Mouse (Mus musculus) CH12.LX (cell line): ENCODE data around the gene Napsa. TPM values are rescaled to one million over a fixed set of nuclear protein-coding genes. Genes with fewer than 3 reads are reported as not detected.
A peak's percentile ranks its signal among the peaks of the same experiment; 100 is the strongest.

Experiments
- DNase-seq: peaks from one replicate; pipeline ENCODE4 v3.0.0-alpha.2; 2013; ENCODE audit errors: extremely low read depth
- H3K27ac ChIP-seq: 2 replicates; pipeline ENCODE4 v1.5.1; 2012; ENCODE audit warnings: low read depth, mild to moderate bottlenecking, control low read depth, moderate library complexity; ENCODE audit not compliant: insufficient read depth
- H3K27me3 ChIP-seq: replicated peaks from 2 replicates; pipeline ENCODE3; 2012; ENCODE audit warnings: inconsistent platforms
- H3K36me3 ChIP-seq, 2 experiments: replicated peaks in 1 of 2; 2 replicates each; pipeline versions ENCODE3 to v1.6.1; 2012; ENCODE audit warnings: inconsistent platforms in 1 of 2, low read length in 1 of 2, mild to moderate bottlenecking in 1 of 2, mixed read lengths in 1 of 2, moderate library complexity in 1 of 2; ENCODE audit not compliant: control insufficient read depth in 1 of 2, insufficient read depth in 1 of 2
- H3K4me1 ChIP-seq, 2 experiments: 2 replicates each; pipeline ENCODE4 v1.6.1; 2012; ENCODE audit warnings: inconsistent platforms in 1 of 2, moderate library complexity in 1 of 2; ENCODE audit not compliant: insufficient read depth in 2 of 2, control insufficient read depth in 1 of 2
- H3K4me2 ChIP-seq: 2 replicates; pipeline ENCODE4 v1.6.1; 2012; ENCODE audit warnings: low read depth, mild to moderate bottlenecking, control low read depth; ENCODE audit not compliant: poor library complexity, insufficient read depth, severe bottlenecking
- H3K4me3 ChIP-seq, 3 experiments: fragments of 150-350 bp in 1 of 3; sonication (generic) in 1 of 3; replicated peaks in 1 of 3; 2 replicates each; pipeline versions ENCODE3 to v1.5.1; 2011 to 2012; ENCODE audit warnings: low read depth in 2 of 3, low read length in 2 of 3, mild to moderate bottlenecking in 2 of 3, moderate library complexity in 2 of 3, control low read depth in 1 of 3, improper control_type of control experiment in 1 of 3, inconsistent platforms in 1 of 3, mixed read lengths in 1 of 3; ENCODE audit not compliant: poor library complexity in 1 of 3
- H3K79me2 ChIP-seq: replicated peaks from 2 replicates; pipeline ENCODE4 v1.6.1; 2012; ENCODE audit warnings: mild to moderate bottlenecking, moderate library complexity; ENCODE audit not compliant: control insufficient read depth, poor library complexity, insufficient read depth, severe bottlenecking; ENCODE audit errors: extremely low read depth
- H3K9ac ChIP-seq: 2 replicates; pipeline ENCODE4 v1.6.1; 2012; ENCODE audit warnings: low read depth, mild to moderate bottlenecking, control low read depth, moderate library complexity; ENCODE audit not compliant: insufficient read depth
- H3K9me3 ChIP-seq: replicated peaks from 2 replicates; pipeline ENCODE3; 2012; ENCODE audit warnings: low read length, inconsistent platforms, mixed read lengths
- BHLHE40 ChIP-seq: IDR thresholded peaks from 2 replicates; pipeline ENCODE4 v1.6.1; 2011; ENCODE audit warnings: mild to moderate bottlenecking, low read depth, low read length, improper control_type of control experiment
- CHD2 ChIP-seq: IDR thresholded peaks from 2 replicates; pipeline ENCODE4 v1.6.1; 2011; ENCODE audit warnings: low read length, improper control_type of control experiment
- CTCF ChIP-seq, 2 experiments: IDR thresholded peaks in 1 of 2; conservative IDR thresholded peaks in 1 of 2; 2 replicates each; pipeline ENCODE4 v1.5.1; 2011 to 2012; ENCODE audit warnings: low read depth in 2 of 2, low read length in 2 of 2, improper control_type of control experiment in 1 of 2, inconsistent platforms in 1 of 2, mild to moderate bottlenecking in 1 of 2, moderate library complexity in 1 of 2
- E2F4 ChIP-seq: IDR thresholded peaks from 2 replicates; pipeline ENCODE4 v1.6.1; 2011; ENCODE audit warnings: low read depth, low read length, improper control_type of control experiment; ENCODE audit not compliant: insufficient replicate concordance
- ELF1 ChIP-seq: IDR thresholded peaks from 2 replicates; pipeline ENCODE4 v1.6.1; 2014; ENCODE audit warnings: low read depth, mild to moderate bottlenecking, inconsistent platforms, low read length, improper control_type of control experiment
- EP300 ChIP-seq: IDR thresholded peaks from 2 replicates; pipeline ENCODE4 v1.6.1; 2011; ENCODE audit warnings: low read length, improper control_type of control experiment
- GABPA ChIP-seq: IDR thresholded peaks from 2 replicates; pipeline ENCODE4 v1.6.1; 2012; ENCODE audit warnings: low read depth, low read length, improper control_type of control experiment, inconsistent platforms; ENCODE audit not compliant: insufficient replicate concordance
- JUND ChIP-seq: conservative IDR thresholded peaks from 2 replicates; pipeline ENCODE4 v1.6.1; 2011; ENCODE audit warnings: low read depth, low read length, improper control_type of control experiment
- KAT2A ChIP-seq: IDR thresholded peaks from 2 replicates; pipeline ENCODE4 v1.6.1; 2012; ENCODE audit warnings: low read length, improper control_type of control experiment, inconsistent platforms; ENCODE audit not compliant: insufficient replicate concordance
- MEF2A ChIP-seq: IDR thresholded peaks from 2 replicates; pipeline ENCODE4 v1.6.1; 2014; ENCODE audit warnings: low read depth, mild to moderate bottlenecking, inconsistent platforms, low read length, improper control_type of control experiment, borderline replicate concordance
- NELFE ChIP-seq: IDR thresholded peaks from 2 replicates; pipeline ENCODE4 v1.6.1; 2011; ENCODE audit warnings: low read depth, low read length, improper control_type of control experiment
- PAX5 ChIP-seq: IDR thresholded peaks from 2 replicates; pipeline ENCODE4 v1.6.1; 2012; ENCODE audit warnings: low read length, inconsistent platforms, mixed read lengths
- POLR2A ChIP-seq: IDR thresholded peaks from 2 replicates; pipeline ENCODE4 v1.6.1; 2011; ENCODE audit warnings: low read depth, mild to moderate bottlenecking, improper control_type of control experiment, low read length
- POLR2AphosphoS2 ChIP-seq: IDR thresholded peaks from 2 replicates; pipeline ENCODE4 v1.6.1; 2011; ENCODE audit warnings: low read depth, low read length, improper control_type of control experiment
- RAD21 ChIP-seq: IDR thresholded peaks from 2 replicates; pipeline ENCODE4 v1.6.1; 2011; ENCODE audit warnings: low read depth, mild to moderate bottlenecking, low read length, improper control_type of control experiment, moderate library complexity
- RCOR1 ChIP-seq: conservative IDR thresholded peaks from 2 replicates; pipeline ENCODE4 v1.6.1; 2012; ENCODE audit warnings: low read depth, mild to moderate bottlenecking, inconsistent platforms, low read length, improper control_type of control experiment
- SMC3 ChIP-seq: IDR thresholded peaks from 2 replicates; pipeline ENCODE4 v1.6.1; 2011; ENCODE audit warnings: low read depth, low read length, improper control_type of control experiment
- TCF12 ChIP-seq: IDR thresholded peaks from 2 replicates; pipeline ENCODE4 v1.6.1; 2014; ENCODE audit warnings: low read depth, mild to moderate bottlenecking, inconsistent platforms, low read length, improper control_type of control experiment
- USF1 ChIP-seq: IDR thresholded peaks from 2 replicates; pipeline ENCODE4 v1.6.1; 2014; ENCODE audit warnings: low read depth, mild to moderate bottlenecking, inconsistent platforms, low read length, improper control_type of control experiment
- USF2 ChIP-seq: conservative IDR thresholded peaks from 2 replicates; pipeline ENCODE4 v1.6.1; 2011; ENCODE audit warnings: low read depth, low read length, improper control_type of control experiment
- ZMIZ1 ChIP-seq: IDR thresholded peaks from 2 replicates; pipeline ENCODE4 v1.6.1; 2012; ENCODE audit warnings: low read depth, mild to moderate bottlenecking, inconsistent platforms, low read length, improper control_type of control experiment
- dilution Hi-C: fragments of 300-500 bp; cut with MboI; formaldehyde crosslinking; loops from 2 replicates; pipeline ENCODE4 v1.14.3; 2020; ENCODE audit warnings: low sequenced_read_pairs; ENCODE audit not compliant: extremely low pct_unique_long_range_greater_than_20kb, extremely low pct_ligation_motif_present
- in situ Hi-C: fragments of 300-500 bp; cut with MboI; formaldehyde crosslinking; loops from 3 replicates; pipeline ENCODE4 v1.14.3; 2019; ENCODE audit warnings: low sequenced_read_pairs, low pct_ligation_motif_present, low pct_unique_long_range_greater_than_20kb, mixed read lengths
- polyA plus RNA-seq: library from polyadenylated mRNA; unstranded; fragments of >175 nt; gene quantifications from 2 replicates; pipeline ENCODE4 v1.2.1, GENCODE M21; 2012; ENCODE audit warnings: low read depth; ENCODE audit not compliant: insufficient read length
- total RNA-seq, 2 experiments: library from RNA; depleted of rRNA; stranded (reverse); fragments of 300-350 nt in 1 of 2; fragments of >200 nt in 1 of 2; gene quantifications; 2 replicates each; pipeline ENCODE4 v1.2.3; 2012 to 2014

Napsa gene
- total and polyA plus RNA-seq, 3 experiments = 175 to 253 (median 194) TPM

GRCm38 (mm10) chr7:44606171-44606901, 34.2 kb downstream of the Napsa start:
- Histone ChIP-seq H3K36me3 (peaks cover 0 to 3% of the 10 kb centered on the region in 2 experiments), H3K4me1 (peaks cover 19 to 42% of the 10 kb centered on the region in 2 experiments), H3K27me3 (no peaks in the 10 kb centered on the region), H3K27ac (no peak overlapping the region), H3K79me2 (no peaks in the 10 kb centered on the region), H3K4me3 (no peak overlapping the region), H3K9ac (no peak overlapping the region), H3K9me3 (no peaks in the 10 kb centered on the region), H3K4me2 (no peak overlapping the region)
- DNase-seq = no peak
- in situ Hi-C loops (loop anchor here (5.0 kb wide), 1 partner anchor 36 kb away; no protein-coding TSS in a partner anchor), dilution Hi-C loops (no loop called here)
- no peak for TF ChIP-seq JUND
- TF ChIP-seq POLR2AphosphoS2 = no peak
- no peak for TF ChIP-seq RCOR1
- no peak for TF ChIP-seq KAT2A
- no peak for TF ChIP-seq POLR2A
- TF ChIP-seq ELF1 = no peak
- TF ChIP-seq CTCF (conservative IDR thresholded peaks at IDR 0.05 in 1 of 2, IDR thresholded peaks at IDR 0.05 in 1 of 2; ENCODE audit: low read depth in 2 of 2, low read length in 2 of 2) = no peak
- TF ChIP-seq EP300 = no peak
- no peak for TF ChIP-seq GABPA
- TF ChIP-seq USF1 = no peak
- TF ChIP-seq SMC3 = no peak
- no peak for TF ChIP-seq BHLHE40
- no peak for TF ChIP-seq MEF2A
- TF ChIP-seq PAX5 = no peak
- no peak for TF ChIP-seq ZMIZ1
- TF ChIP-seq USF2 = no peak
- no peak for TF ChIP-seq RAD21
- no peak for TF ChIP-seq CHD2
- no peak for TF ChIP-seq TCF12
- no peak for TF ChIP-seq NELFE

GRCm38 (mm10) chr7:44612192-44612591, 40.0 kb downstream of the Napsa start:
- Histone ChIP-seq H3K27me3 (no peaks in the 10 kb centered on the region), H3K36me3 (no peaks in the 10 kb centered on the region), H3K79me2 (no peaks in the 10 kb centered on the region), H3K9me3 (peaks cover 5% of the 10 kb centered on the region), H3K4me3 (no peak overlapping the region), H3K9ac (no peak overlapping the region), H3K4me2 (no peak overlapping the region), H3K27ac (no peak overlapping the region), H3K4me1 (peaks cover 18 to 44% of the 10 kb centered on the region in 2 experiments)
- dilution Hi-C loops = no loop called here
- in situ Hi-C loops = no loop called here
- peak; percentile 61 for DNase-seq
- no peak for TF ChIP-seq NELFE
- TF ChIP-seq MEF2A = peak; percentile 65; the same call in 1 of the 2 replicates
- TF ChIP-seq E2F4 = no peak
- peak; percentile 37; the same call in 1 of the 2 replicates for TF ChIP-seq CHD2
- TF ChIP-seq TCF12 = peak; percentile 60
